Mouse (Mus musculus): Measurements from ENCODE around the gene Cux1. TPM values are rescaled to one million over a fixed set of nuclear protein-coding genes. Genes with fewer than 3 reads are reported as not detected.

Cux1 gene
- polyA plus RNA-seq, 1 experiment from 2014 or later, result 17.1 TPM

DNA sequence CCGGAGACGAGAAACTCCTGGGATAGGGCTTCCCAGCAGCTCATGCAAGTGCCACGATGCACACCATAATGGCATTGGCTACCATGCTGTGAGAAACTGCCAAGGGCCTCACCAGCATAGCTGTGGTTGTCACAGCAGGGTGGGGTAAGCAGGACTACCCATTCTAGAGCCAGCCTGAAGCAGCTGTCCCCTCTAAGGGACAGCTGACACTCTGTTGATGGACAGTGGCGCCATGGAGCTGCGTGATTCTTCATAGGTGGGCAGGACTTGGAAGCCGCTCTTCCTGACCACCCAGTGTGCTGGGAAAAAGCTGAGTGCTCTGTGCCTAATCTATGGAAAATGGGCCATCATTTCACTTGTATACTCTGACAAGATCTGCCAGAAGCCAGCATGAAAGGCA lies 266.4 kb downstream of the Cux1 start:
- Histone ChIP-seq H3K4me3 (replicated peaks) (no peak overlapping the region), H3K36me3 (replicated peaks) (peaks cover 30% of the 10 kb centered on the region; the same call in 1 of the 2 replicates), H3K27me3 (no peaks in the 10 kb centered on the region), H3K9ac (no peak overlapping the region), H3K27ac (replicated peaks) (no peak overlapping the region), H3K4me2 (no peak overlapping the region), H3K4me1 (replicated peaks) (no peaks in the 10 kb centered on the region), H3K9me3 (replicated peaks) (no peaks in the 10 kb centered on the region)
- 88% methylated on average over 6 of the region's 6 CpGs for WGBS (ENCODE audit: insufficient replicate concordance)
- no peak for ATAC-seq (ENCODE audit: insufficient read depth)

DNA sequence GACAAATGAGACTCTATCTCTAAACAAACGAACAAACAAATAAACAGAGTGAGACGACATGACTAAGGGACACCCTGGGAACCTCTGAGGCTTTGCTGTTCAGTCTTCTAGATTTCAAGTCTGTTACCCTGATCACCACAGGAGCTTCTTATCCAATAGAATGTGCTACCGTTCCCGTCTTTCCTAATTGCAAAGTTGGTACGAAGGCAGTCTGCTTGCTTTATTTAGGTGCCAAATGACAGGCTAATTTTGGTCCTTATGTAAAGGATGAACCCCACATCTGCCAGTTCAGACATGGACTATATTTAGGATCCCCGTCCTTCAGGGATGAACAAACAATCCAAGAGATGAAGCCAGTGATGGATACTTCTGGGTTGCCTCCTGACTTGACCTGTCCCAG lies 269.6 kb downstream of the Cux1 start:
- no peak overlapping the region for H3K4me3 ChIP-seq (replicated peaks)
- H3K4me2 ChIP-seq, result no peak overlapping the region
- H3K9me3 ChIP-seq (replicated peaks), result no peaks in the 10 kb centered on the region
- peaks cover 5% of the 10 kb centered on the region; the same call in 1 of the 2 replicates for H3K36me3 ChIP-seq (replicated peaks)
- H3K9ac ChIP-seq, result no peak overlapping the region
- H3K27me3 ChIP-seq, result no peaks in the 10 kb centered on the region
- ATAC-seq (ENCODE audit: insufficient read depth), result no peak
- WGBS (ENCODE audit: insufficient replicate concordance), result 68% methylated on average over 6 of the region's 6 CpGs
- no peak overlapping the region for H3K27ac ChIP-seq (replicated peaks)
- H3K4me1 ChIP-seq (replicated peaks), result no peaks in the 10 kb centered on the region

DNA sequence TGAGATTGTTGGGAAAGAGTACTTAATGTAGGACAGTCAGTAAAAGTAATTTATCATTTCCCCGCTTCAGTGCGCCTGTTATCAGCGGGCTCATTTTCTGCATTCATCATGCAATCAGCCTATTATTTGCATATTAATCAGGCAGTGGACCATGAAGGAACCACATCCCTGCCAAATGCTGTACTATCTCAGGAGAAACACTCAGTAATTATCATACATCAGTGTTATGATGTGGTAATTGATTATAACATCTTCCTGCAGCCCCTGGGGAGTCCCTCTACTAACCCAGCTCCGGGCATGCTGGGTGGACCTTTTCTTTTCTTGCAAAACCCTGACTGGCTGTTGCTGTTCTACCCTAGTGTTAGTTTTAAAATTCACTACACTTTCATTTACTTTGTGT lies 270.4 kb downstream of the Cux1 start:
- Histone ChIP-seq H3K9ac (no peak overlapping the region), H3K4me1 (replicated peaks) (no peaks in the 10 kb centered on the region), H3K27me3 (no peaks in the 10 kb centered on the region), H3K4me2 (no peak overlapping the region), H3K4me3 (replicated peaks) (no peak overlapping the region), H3K36me3 (replicated peaks) (peaks cover 5% of the 10 kb centered on the region; the same call in 1 of the 2 replicates), H3K9me3 (replicated peaks) (no peaks in the 10 kb centered on the region), H3K27ac (replicated peaks) (no peak overlapping the region)
- WGBS (ENCODE audit: insufficient replicate concordance), result 81% methylated on average over 4 of the region's 4 CpGs
- ATAC-seq (ENCODE audit: insufficient read depth), result no peak

DNA sequence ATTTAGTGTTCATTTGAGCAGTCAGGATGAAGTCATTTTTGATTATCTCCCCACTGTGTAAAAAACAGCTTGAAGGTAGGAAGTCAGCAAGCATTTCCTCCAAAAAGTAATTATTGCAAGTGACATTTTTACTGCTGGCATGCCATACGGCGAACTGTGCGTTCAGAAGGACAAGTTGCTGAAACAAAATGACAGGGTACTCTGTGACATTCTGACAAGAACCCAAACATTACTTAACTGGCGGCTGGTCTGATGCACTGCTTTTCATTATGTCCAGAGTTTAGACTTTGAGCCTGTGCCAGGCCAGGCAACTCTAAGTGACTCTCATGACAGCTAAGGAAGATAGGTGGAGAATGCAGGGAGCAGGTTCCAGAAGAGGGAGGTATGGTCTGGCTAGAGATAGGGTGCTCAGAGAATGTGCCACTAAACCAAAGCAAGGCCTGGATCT lies 274.3 kb downstream of the Cux1 start:
- no peak for ATAC-seq (ENCODE audit: insufficient read depth)
- WGBS (ENCODE audit: insufficient replicate concordance), result 80% methylated on average over 4 of the region's 4 CpGs
- no peak overlapping the region for H3K9ac ChIP-seq
- no peak overlapping the region for H3K4me2 ChIP-seq
- H3K36me3 ChIP-seq (replicated peaks), result peaks cover 10% of the 10 kb centered on the region
- no peak overlapping the region for H3K27ac ChIP-seq (replicated peaks)
- H3K4me1 ChIP-seq (replicated peaks), result no peaks in the 10 kb centered on the region
- H3K27me3 ChIP-seq, result no peaks in the 10 kb centered on the region
- H3K4me3 ChIP-seq (replicated peaks), result no peak overlapping the region
- no peaks in the 10 kb centered on the region for H3K9me3 ChIP-seq (replicated peaks)

DNA sequence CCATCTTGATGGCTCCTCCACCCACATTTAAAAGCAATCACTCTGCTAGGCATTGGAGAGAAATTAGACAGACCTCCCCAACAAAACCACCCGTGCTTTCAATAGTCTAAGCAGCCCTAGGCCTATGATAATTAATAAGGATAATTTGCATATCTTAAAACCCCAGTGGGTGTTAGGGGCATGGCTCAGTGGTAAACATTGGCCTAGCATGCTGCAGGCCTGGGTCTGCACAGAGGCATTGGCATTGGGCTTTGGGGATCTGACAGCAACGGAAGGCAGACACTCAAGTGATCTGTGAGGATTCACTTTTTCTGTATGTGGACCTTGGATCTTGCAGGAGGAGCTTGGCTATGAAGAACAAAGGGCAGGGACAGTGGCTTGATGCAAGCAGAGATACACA lies 274.9 kb downstream of the Cux1 start:
- H3K4me2 ChIP-seq, result no peak overlapping the region
- H3K27ac ChIP-seq (replicated peaks), result no peak overlapping the region
- no peaks in the 10 kb centered on the region for H3K27me3 ChIP-seq
- H3K9ac ChIP-seq, result no peak overlapping the region
- no peaks in the 10 kb centered on the region for H3K9me3 ChIP-seq (replicated peaks)
- peaks cover 10% of the 10 kb centered on the region for H3K36me3 ChIP-seq (replicated peaks)
- H3K4me1 ChIP-seq (replicated peaks), result no peaks in the 10 kb centered on the region
- H3K4me3 ChIP-seq (replicated peaks), result no peak overlapping the region
- WGBS (ENCODE audit: insufficient replicate concordance), result 75% methylated on average over 2 of the region's 2 CpGs
- ATAC-seq (ENCODE audit: insufficient read depth), result no peak

DNA sequence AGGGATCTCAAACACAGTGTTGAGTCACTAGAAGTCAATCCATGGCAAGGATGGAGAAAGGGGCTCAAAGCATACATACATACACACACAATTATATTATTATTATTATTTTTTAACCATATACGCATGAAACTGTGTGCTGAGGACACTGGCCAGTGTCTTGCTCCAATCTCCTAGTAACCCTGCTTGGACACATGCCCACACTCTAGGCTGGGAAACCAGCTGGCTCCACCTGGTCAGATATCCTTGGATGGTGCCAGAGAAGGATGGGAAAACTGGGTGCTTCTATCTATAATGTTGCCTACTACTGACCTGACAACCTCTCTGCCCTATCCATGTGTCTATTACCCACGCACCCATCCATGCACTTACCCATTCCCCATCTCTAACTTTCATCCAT lies 275.7 kb downstream of the Cux1 start:
- no peaks in the 10 kb centered on the region for H3K9me3 ChIP-seq (replicated peaks)
- peaks cover 10% of the 10 kb centered on the region for H3K36me3 ChIP-seq (replicated peaks)
- ATAC-seq (ENCODE audit: insufficient read depth), result no peak
- no peaks in the 10 kb centered on the region for H3K4me1 ChIP-seq (replicated peaks)
- H3K4me3 ChIP-seq (replicated peaks), result no peak overlapping the region
- no peak overlapping the region for H3K9ac ChIP-seq
- WGBS (ENCODE audit: insufficient replicate concordance), result 79% methylated on average over 2 of the region's 2 CpGs
- H3K4me2 ChIP-seq, result no peak overlapping the region
- no peaks in the 10 kb centered on the region for H3K27me3 ChIP-seq
- no peak overlapping the region for H3K27ac ChIP-seq (replicated peaks)

DNA sequence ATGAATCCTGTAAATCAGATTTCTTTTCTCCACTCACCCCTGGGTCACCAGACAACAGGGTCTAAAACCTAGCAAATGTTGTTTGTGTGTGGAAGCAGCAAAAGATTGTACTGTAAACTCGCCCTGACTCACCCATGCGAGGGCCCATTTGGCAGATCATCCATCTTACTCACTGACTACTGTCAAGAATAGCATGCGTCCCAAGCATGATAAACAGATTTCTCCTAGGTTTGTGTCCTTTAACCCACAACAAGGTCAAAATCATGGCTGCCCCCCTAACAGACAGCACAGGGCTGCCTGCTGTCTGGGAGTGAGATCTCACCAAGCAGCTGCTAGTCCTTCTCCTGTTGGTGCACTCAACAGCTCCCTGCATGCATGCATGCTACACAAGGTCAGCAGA lies 277.5 kb downstream of the Cux1 start:
- Histone ChIP-seq H3K27ac (replicated peaks) (no peak overlapping the region), H3K9me3 (replicated peaks) (no peaks in the 10 kb centered on the region), H3K27me3 (no peaks in the 10 kb centered on the region), H3K36me3 (replicated peaks) (peaks cover 22% of the 10 kb centered on the region), H3K4me2 (no peak overlapping the region), H3K4me3 (replicated peaks) (no peak overlapping the region), H3K9ac (no peak overlapping the region), H3K4me1 (replicated peaks) (no peaks in the 10 kb centered on the region)
- ATAC-seq (ENCODE audit: insufficient read depth), result no peak
- WGBS (ENCODE audit: insufficient replicate concordance), result 68% methylated on average over 3 of the region's 3 CpGs

DNA sequence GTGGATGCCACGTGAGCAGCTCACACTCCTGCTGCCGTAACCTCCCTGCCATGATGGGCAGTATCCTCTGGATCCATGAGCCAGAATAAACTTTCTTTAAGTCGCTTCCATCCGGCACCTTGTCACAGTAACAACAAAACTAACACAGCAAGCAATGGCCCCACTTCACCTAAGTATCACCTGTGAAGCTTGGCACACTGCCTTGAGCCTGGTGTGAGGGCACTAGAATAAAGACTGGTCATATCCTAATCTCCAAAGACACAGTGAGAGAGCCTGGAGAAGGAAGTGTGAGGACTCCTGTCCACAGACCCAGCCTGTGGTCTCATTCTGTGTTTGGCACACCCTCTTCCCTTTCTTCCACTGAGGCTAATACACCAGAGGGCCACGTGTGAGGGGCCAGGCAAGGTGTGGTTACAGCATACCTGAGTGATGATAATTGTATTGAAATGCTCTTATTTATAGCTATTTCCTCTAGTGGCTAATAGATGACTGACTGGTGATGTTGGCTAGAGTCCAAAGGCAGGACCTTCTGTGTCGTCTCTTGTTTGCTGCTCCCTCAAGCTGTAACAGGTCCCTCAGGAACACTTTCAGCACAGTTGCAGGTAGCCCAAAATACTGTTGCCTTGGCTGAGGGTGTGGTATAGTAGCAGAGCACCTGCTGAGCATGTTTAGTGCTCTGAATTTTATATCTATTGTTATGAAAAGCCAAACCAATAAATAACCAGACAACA lies 278.8 kb downstream of the Cux1 start:
- H3K4me1 ChIP-seq (replicated peaks), result no peaks in the 10 kb centered on the region
- whole genome bisulfite sequencing (ENCODE audit: insufficient replicate concordance), result 66% methylated on average over 6 of the region's 6 CpGs
- H3K9ac ChIP-seq, result no peak overlapping the region
- H3K9me3 ChIP-seq (replicated peaks), result no peaks in the 10 kb centered on the region
- H3K27ac ChIP-seq (replicated peaks), result no peak overlapping the region
- ATAC-seq (ENCODE audit: insufficient read depth), result no peak
- H3K36me3 ChIP-seq (replicated peaks), result peaks cover 30% of the 10 kb centered on the region
- H3K4me2 ChIP-seq, result no peak overlapping the region
- H3K4me3 ChIP-seq (replicated peaks), result no peak overlapping the region
- H3K27me3 ChIP-seq, result no peaks in the 10 kb centered on the region

DNA sequence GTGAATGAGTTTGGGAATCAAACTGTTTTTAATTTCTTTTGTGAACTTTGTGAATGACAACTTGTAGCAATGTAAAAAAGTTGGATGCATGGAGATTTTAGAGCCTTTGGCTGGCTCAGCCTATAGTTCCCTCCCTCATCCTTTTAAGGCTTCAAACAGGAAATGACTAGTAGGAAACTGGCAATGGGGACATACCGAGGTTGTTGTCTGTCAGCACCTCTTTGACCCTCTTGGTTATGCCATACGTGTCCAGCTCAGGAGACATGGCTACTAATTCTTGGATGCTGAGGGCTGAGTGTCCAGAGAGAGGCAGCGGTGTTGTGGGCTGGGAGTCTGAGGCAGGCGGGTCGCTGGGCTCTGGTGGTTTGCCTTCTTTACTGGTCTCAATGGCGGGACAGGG lies 280.7 kb downstream of the Cux1 start:
- no peak overlapping the region for H3K4me2 ChIP-seq
- no peaks in the 10 kb centered on the region for H3K4me1 ChIP-seq (replicated peaks)
- no peaks in the 10 kb centered on the region for H3K27me3 ChIP-seq
- H3K9ac ChIP-seq, result no peak overlapping the region
- H3K27ac ChIP-seq (replicated peaks), result no peak overlapping the region
- H3K9me3 ChIP-seq (replicated peaks), result no peaks in the 10 kb centered on the region
- WGBS (ENCODE audit: insufficient replicate concordance), result 69% methylated on average over 6 of the region's 6 CpGs
- no peak for ATAC-seq (ENCODE audit: insufficient read depth)
- peaks cover 37% of the 10 kb centered on the region for H3K36me3 ChIP-seq (replicated peaks)
- H3K4me3 ChIP-seq (replicated peaks), result no peak overlapping the region

DNA sequence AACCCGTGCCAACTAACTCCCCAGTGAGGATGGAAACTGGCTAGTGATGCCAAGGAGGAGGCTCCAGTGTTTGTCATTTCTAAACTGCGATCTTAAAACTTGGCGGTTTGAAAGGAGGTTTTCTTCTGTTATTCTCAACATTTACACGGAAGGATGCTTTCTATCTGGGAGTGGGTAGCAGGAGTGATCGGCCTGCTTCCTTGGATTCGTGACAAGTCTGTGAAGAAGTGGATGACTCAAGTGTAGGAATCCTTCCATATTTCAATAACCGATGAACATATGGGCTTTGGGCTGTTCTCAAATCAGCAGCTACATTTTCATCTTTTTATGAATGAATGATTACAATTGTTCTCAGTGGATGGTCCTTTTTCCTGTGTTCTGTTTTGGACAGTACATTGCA lies 282.2 kb downstream of the Cux1 start:
- no peak overlapping the region for H3K9ac ChIP-seq
- H3K27ac ChIP-seq (replicated peaks), result no peak overlapping the region
- H3K4me2 ChIP-seq, result no peak overlapping the region
- H3K4me1 ChIP-seq (replicated peaks), result no peaks in the 10 kb centered on the region
- peaks cover 34% of the 10 kb centered on the region; the same call in 1 of the 2 replicates for H3K36me3 ChIP-seq (replicated peaks)
- WGBS (ENCODE audit: insufficient replicate concordance), result 75% methylated on average over 7 of the region's 7 CpGs
- H3K4me3 ChIP-seq (replicated peaks), result no peak overlapping the region
- no peak for ATAC-seq (ENCODE audit: insufficient read depth)
- no peaks in the 10 kb centered on the region for H3K9me3 ChIP-seq (replicated peaks)
- H3K27me3 ChIP-seq, result no peaks in the 10 kb centered on the region

DNA sequence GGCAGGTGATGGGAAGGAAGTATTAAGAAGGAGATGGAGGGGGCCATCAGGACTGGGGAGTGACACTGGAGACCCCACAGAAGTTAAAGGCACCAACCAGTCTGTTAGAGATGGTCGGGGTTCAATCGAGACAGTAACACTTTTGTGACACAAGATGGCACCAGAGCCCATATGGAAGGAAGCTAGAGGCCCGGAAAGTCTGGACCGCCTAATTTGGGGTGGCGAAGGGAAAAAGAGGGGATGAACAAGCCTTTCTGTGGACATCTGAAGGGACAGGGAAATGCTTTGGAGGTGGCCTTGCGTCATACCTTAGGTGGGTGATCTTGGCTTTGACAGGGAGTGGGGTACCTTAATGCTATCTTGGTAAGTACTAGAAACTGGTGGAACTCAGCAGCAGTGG lies 285.9 kb downstream of the Cux1 start:
- no peaks in the 10 kb centered on the region for H3K27me3 ChIP-seq
- H3K36me3 ChIP-seq (replicated peaks), result peaks cover 62% of the 10 kb centered on the region
- 64% methylated on average over 6 of the region's 6 CpGs for WGBS (ENCODE audit: insufficient replicate concordance)
- H3K4me3 ChIP-seq (replicated peaks), result no peak overlapping the region
- no peak overlapping the region for H3K9ac ChIP-seq
- no peak overlapping the region for H3K27ac ChIP-seq (replicated peaks)
- H3K4me2 ChIP-seq, result no peak overlapping the region
- no peak for ATAC-seq (ENCODE audit: insufficient read depth)
- H3K9me3 ChIP-seq (replicated peaks), result no peaks in the 10 kb centered on the region
- no peaks in the 10 kb centered on the region for H3K4me1 ChIP-seq (replicated peaks)

DNA sequence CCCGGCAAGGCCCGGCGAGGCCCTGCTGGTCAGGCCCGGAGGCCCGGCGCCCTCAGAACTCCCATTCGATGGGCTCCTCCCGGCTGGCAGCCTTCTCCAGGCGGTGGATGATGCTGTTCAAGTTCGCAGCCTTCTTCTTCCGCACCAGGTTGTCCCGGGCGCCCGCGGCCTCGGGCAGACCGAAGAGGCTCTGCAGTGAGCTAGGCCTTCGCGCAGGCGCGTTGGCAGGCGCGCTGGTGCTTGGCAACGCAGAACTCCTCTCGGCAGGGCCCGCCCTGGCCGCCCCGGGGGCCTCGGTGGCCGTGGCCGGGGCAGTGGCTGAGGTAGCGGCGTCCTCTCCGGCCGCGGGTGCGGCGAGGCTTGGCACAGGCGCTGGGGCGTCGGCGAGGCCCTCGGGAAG lies 292.6 kb downstream of the Cux1 start:
- Histone ChIP-seq H3K27me3 (no peaks in the 10 kb centered on the region), H3K4me3 (replicated peaks) (no peak overlapping the region), H3K4me2 (no peak overlapping the region), H3K9ac (no peak overlapping the region), H3K36me3 (replicated peaks) (peaks cover 58% of the 10 kb centered on the region), H3K9me3 (replicated peaks) (no peaks in the 10 kb centered on the region), H3K4me1 (replicated peaks) (no peaks in the 10 kb centered on the region), H3K27ac (replicated peaks) (no peak overlapping the region)
- ATAC-seq (ENCODE audit: insufficient read depth), result no peak
- WGBS (ENCODE audit: insufficient replicate concordance), result 91% methylated on average over 43 of the region's 43 CpGs

Data from liver, embryonic 15.5 days (tissue).